Mouse (Mus musculus) testis, adult 2 months (tissue): ENCODE data around the gene Cplx2.

ENCODE experiments used
- CTCF ChIP-seq: fragments of 200-500 bp; IDR thresholded peaks from 2 replicates; pipeline ENCODE4 v1.5.1; 2012; ENCODE audit warnings: low read depth, mild to moderate bottlenecking, inconsistent platforms, low read length, moderate library complexity; ENCODE audit not compliant: control insufficient read depth, insufficient read depth, insufficient replicate concordance
- POLR2A ChIP-seq: fragments of 200-500 bp; IDR thresholded peaks from 2 replicates; pipeline ENCODE4 v1.6.1; 2012; ENCODE audit warnings: low read depth, mild to moderate bottlenecking, inconsistent platforms, low read length, moderate library complexity; ENCODE audit not compliant: control insufficient read depth

DNA sequence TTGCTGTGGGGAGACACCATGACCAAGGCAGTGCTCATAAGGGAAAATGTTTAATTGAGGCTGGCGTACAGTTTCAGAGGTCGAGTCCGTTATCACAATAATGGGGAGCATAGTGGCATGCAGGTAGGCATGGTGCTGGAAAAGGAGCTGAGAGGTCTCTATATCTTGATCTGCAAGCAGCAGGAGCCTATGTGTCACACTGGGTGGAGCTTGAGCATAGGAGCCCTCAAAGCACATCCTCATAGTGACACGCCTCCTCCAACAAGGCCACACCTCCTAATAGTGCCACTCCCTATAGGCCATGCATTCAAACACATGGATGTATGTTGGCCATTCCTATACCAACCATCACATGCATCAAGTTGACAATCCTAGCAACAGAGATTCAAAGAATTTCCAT, 43.9 kb downstream of the Cplx2 start:
- TF ChIP-seq POLR2A (no peak), CTCF (no peak)
